Mouse (Mus musculus) liver, adult 10 weeks (tissue): Measurements from ENCODE around the gene Timp2. TPM values are rescaled to one million over a fixed set of nuclear protein-coding genes. Genes with fewer than 3 reads are reported as not detected.

ENCODE experiments used
- polyA plus RNA-seq: library from polyadenylated mRNA; stranded (reverse); fragments of 350-450 nt; fragmentation: Illumina TruSeq; extraction: RNeasy Lipid Tissue Mini Kit (QIAGEN cat#74804); gene quantifications from one replicate; pipeline ENCODE4 v1.2.3, GENCODE M21; 2014; ENCODE audit warnings: low read depth, low replicate concordance

Gene Timp2
- 6.0 TPM for polyA plus RNA-seq

DNA sequence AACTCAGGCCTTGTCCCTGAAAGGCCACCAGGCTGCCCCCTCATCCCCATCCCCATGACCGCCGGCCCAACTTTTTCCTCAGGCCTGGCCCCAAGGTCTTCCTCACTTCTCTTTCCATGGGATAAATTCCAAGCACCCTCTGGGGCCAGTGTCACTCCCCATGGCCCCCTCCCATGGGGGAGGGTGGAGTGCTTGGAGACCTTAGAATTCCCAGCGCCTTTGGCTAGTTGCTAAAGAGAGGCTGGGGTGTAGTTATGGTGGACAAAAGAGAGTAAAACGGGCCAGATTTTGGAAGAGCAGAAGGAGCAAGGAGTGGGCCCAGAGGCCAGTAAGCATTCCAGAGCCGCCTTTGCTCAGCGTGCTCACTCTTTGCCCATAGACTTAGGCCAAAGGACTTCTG is at the start of gene Timp2:
Gene Timp2, minus strand, starts transcription at position 101 of the 400 bp plus-strand sequence.

DNA sequence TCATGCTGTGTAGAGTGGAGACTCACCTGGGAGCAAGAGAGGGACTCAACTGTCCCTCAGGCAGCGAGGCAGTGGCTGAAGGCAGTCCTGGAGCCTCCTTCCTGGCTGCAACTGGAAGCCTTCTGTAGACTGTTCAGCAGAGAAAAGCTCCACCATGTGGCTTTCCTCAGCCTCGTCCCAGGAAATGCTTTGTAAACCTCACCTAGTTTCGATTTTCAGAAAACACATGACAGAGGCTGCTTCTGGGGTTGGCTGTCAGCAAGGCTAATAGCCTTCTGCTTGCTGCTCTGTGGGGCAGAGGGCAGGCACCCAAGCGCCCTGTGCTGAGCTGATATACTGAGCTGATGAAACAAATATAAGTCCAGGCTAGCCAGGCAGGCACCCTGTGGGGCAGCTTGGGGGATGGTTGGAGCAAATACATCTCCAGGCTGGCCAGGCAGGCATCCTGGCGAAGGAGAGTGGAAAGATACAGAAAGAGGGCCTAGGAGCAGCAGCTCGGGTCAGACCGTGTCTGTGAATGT is 46.3 kb upstream of the Timp2 start, which contains the start of gene Lgals3bp:
Gene Lgals3bp, minus strand, starts transcription at position 333 of the 521 bp plus-strand sequence.

DNA sequence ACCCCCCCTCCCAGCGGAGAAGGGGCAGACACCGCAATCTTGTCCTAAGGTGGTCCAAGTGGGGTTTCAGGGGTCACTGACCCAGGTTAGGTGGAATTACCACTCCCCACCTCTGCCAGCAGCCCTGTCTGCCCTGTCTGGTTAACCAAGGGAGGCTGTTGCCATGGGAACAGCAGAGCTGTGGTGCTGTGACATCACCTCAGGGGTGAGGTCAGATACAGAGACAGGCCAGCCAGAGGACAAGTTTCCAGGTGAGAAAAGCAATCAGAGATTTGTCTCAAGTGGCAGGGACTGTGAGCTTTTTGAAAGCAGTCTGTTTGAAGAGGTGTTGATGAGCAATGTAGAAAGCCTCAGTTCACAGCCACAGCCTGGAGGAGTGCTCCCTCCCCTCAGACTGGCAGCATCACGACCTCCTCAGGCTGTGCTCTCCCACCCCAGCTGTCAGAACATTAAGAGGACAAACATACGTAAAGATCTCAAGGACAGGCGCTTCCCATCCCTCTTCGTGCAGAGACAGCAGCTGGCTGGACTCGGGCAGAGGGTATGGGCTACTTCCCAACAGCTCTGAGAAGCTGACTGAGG is 13.0 kb downstream of the Timp2 start, which contains the start of gene Cep295nl:
Gene Cep295nl, minus strand, starts transcription at position 101 of the 582 bp plus-strand sequence.

GRCm38 (mm10) chr11:118289999-118290889 is 65.3 kb downstream of the Timp2 start, which contains the start of gene Usp36:
Usp36 (minus strand) TSS chr11:118290244.

Other genes starting within 250 kb of the Timp2 start
- not detected for gene Dnah17, start 225.1 kb downstream of the Timp2 start, polyA plus RNA-seq
- 23.0 TPM for gene Cyth1, start 107.1 kb downstream of the Timp2 start, polyA plus RNA-seq
- 1.6 TPM for gene Usp36, start 65.5 kb downstream of the Timp2 start, polyA plus RNA-seq
- gene Cep295nl, start 13.2 kb downstream of the Timp2 start, polyA plus RNA-seq, result not detected
- gene Lgals3bp, start 46.4 kb upstream of the Timp2 start, polyA plus RNA-seq, result 24.5 TPM
- gene Cant1, start 63.3 kb upstream of the Timp2 start, polyA plus RNA-seq, result 3.2 TPM
- gene C1qtnf1, start 72.5 kb upstream of the Timp2 start, polyA plus RNA-seq, result 2.4 TPM
- gene Engase, start 121.1 kb upstream of the Timp2 start, polyA plus RNA-seq, result 0.90 TPM